In genomic region chr5:72861726-72862385, GRCm38 (mm10) we compare ENCODE assay signal across 26 mouse cellular contexts. TPM values are rescaled to one million over a fixed set of nuclear protein-coding genes. Genes with fewer than 3 reads are reported as not detected.
A peak's percentile ranks its signal among the peaks of the same experiment; 100 is the strongest.
DNase-seq lines count a peak whose midpoint lies in the region; ATAC-seq and TF ChIP-seq lines count a peak whose summit lies in the region.
"Had no signal": no experiment of that assay in that cellular context is flagged by ENCODE, and none has a peak within 500 bp of the region (broad histone marks: within the 10 kb centered on the region; RNA-seq: fewer than 3 reads in every experiment).

No protein-coding gene starts in this region.

- intact Hi-C loops in heart, postnatal 36 days (cut with DNase I): no loop called here
- intact Hi-C loops in left cerebral cortex, postnatal 36 days (cut with DNase I): no loop called here

- H3K9me3 ChIP-seq in heart, embryonic 10.5 days: no peaks in the 10 kb centered on the region
- H3K9me3 ChIP-seq: embryonic facial prominence, embryonic 15.5 days; heart, embryonic 15.5 days; intestine, embryonic 15.5 days; limb, embryonic 15.5 days; liver, embryonic 15.5 days; midbrain, embryonic 15.5 days; neural tube, embryonic 13.5 days had no signal

- peaks cover 6% of the 10 kb centered on the region for H3K27me3 ChIP-seq in heart, embryonic 10.5 days (ENCODE audit: insufficient read depth, poor library complexity, severe bottlenecking)
- no peaks in the 10 kb centered on the region for H3K27me3 ChIP-seq in spleen, adult 2 months (ENCODE audit: control insufficient read depth, insufficient read depth, low read length)
- H3K27me3 ChIP-seq: heart, embryonic 15.5 days; intestine, embryonic 15.5 days had no signal

- TF ChIP-seq POLR2A in spleen, adult 2 months (IDR thresholded peaks at IDR 0.05; ENCODE audit: low read depth, low read length): no peak

- peak; percentile 56 for DNase-seq in heart, embryonic 10.5 days (ENCODE audit: low spot score)
- DNase-seq in heart, postnatal 36 days: no peak
- no peak for DNase-seq in spleen, adult 2 months (ENCODE audit: low read depth in 1 of 2, low spot score in 2 of 2)
- DNase-seq in spleen, postnatal 36 days (ENCODE audit: low spot score in 2 of 2): no peak
- no peak for DNase-seq in right cerebral cortex, postnatal 25 days
- no peak for DNase-seq in left cerebral cortex, postnatal 36 days (ENCODE audit: low spot score in 2 of 2)
- DNase-seq in cerebellum, postnatal 4 days (ENCODE audit: low spot score in 2 of 2): no peak
- DNase-seq: adrenal gland, adult 2 months; cerebellum, adult 2 months; cerebellum, postnatal 25 days; gastrocnemius, postnatal 14 days; kidney, adult 8-10 months; kidney, postnatal 4 days; left cerebral cortex, postnatal 4 days had no signal

- peak; percentile 72 for ATAC-seq in megakaryocyte, adult 5-6 weeks (ENCODE audit: poor library complexity, severe bottlenecking)
- ATAC-seq: forebrain, embryonic 16.5 days; hindbrain, embryonic 16.5 days; intestine, embryonic 15.5 days; midbrain, embryonic 15.5 days had no signal

- no peak for TF ChIP-seq CTCF in spleen, adult 2 months (IDR thresholded peaks at IDR 0.05; ENCODE audit: extremely low read depth, insufficient read depth, insufficient read length, insufficient replicate concordance)

- no peak overlapping the region for H3K4me3 ChIP-seq in heart, embryonic 10.5 days
- H3K4me3 ChIP-seq in spleen, adult 2 months (ENCODE audit: extremely low read depth, insufficient read depth, insufficient read length): no peak overlapping the region
- H3K4me3 ChIP-seq: embryonic facial prominence, embryonic 15.5 days; heart, embryonic 15.5 days; hindbrain, embryonic 10.5 days; intestine, embryonic 15.5 days; left cerebral cortex, adult 2 months; limb, embryonic 15.5 days; liver, embryonic 15.5 days; midbrain, embryonic 15.5 days; neural tube, embryonic 13.5 days had no signal

- peaks cover 5% of the 10 kb centered on the region; the same call in 1 of the 2 replicates for H3K36me3 ChIP-seq in heart, embryonic 10.5 days
- peaks cover 3% of the 10 kb centered on the region for H3K36me3 ChIP-seq in spleen, adult 2 months (ENCODE audit: control insufficient read depth, insufficient read depth, low read length)
- H3K36me3 ChIP-seq: embryonic facial prominence, embryonic 15.5 days; hindbrain, embryonic 10.5 days; intestine, embryonic 15.5 days; limb, embryonic 15.5 days; liver, embryonic 15.5 days; midbrain, embryonic 15.5 days; neural tube, embryonic 13.5 days had no signal

- H3K27ac ChIP-seq in heart, embryonic 10.5 days: no peak overlapping the region
- H3K27ac ChIP-seq in spleen, adult 2 months (ENCODE audit: insufficient read depth, low read length): peak overlapping the region; percentile 49
- H3K27ac ChIP-seq: embryonic facial prominence, embryonic 15.5 days; heart, embryonic 15.5 days; hindbrain, embryonic 10.5 days; intestine, embryonic 15.5 days; left cerebral cortex, adult 2 months; limb, embryonic 15.5 days; liver, embryonic 15.5 days; midbrain, embryonic 15.5 days; neural tube, embryonic 13.5 days had no signal

- WGBS in heart, embryonic 10.5 days: 70% methylated on average over 7 of the region's 7 CpGs
- WGBS in spleen, adult 2 months: 21% methylated on average over 7 of the region's 7 CpGs

- peaks cover 4% of the 10 kb centered on the region; the same call in 1 of the 2 replicates for H3K4me1 ChIP-seq in heart, embryonic 10.5 days
- peaks cover 23% of the 10 kb centered on the region for H3K4me1 ChIP-seq in spleen, adult 2 months (ENCODE audit: control insufficient read depth, insufficient read depth, insufficient read length)
- H3K4me1 ChIP-seq: hindbrain, embryonic 10.5 days; midbrain, embryonic 15.5 days had no signal

RNA-seq across cellular contexts. Expression of gene Tec, which starts 6.4 kb away (rescaled TPM):
- 7.5 and 12.1 TPM in 2 replicates for polyA plus RNA-seq in heart, embryonic 10.5 days (2016; fragmentation: Nextera tagmentation; extraction: Ambion mirVana)
- total RNA-seq in heart, postnatal 36 days (2021): 10 to 100 TPM; 11.0 to 16.9 TPM
- 12.2 and 12.5 TPM in 2 replicates for polyA plus RNA-seq in spleen, adult 2 months (2012; rRNA removed)
- 33.4 and 38.9 TPM in 2 replicates for total RNA-seq in megakaryocyte, adult 5-6 weeks (2015)
- 56.6 and 64.5 TPM in 2 replicates for total RNA-seq in megakaryocyte, adult 5-6 weeks (2017)
- total RNA-seq in left cerebral cortex, postnatal 36 days (2021): 1 to 10 TPM; 4.2 to 4.8 TPM

RNA-seq across cellular contexts. Expression of gene Slain2, which starts 52.2 kb away (rescaled TPM):
- 18.1 and 21.0 TPM in 2 replicates for polyA plus RNA-seq in heart, embryonic 10.5 days (2016; fragmentation: Nextera tagmentation; extraction: Ambion mirVana)
- 100 to 1,000 TPM; 145 to 163 TPM for total RNA-seq in heart, postnatal 36 days (2021)
- 10.8 and 11.1 TPM in 2 replicates for polyA plus RNA-seq in spleen, adult 2 months (2012; rRNA removed)
- total RNA-seq in megakaryocyte, adult 5-6 weeks (2015): 61.0 and 75.2 TPM in 2 replicates
- total RNA-seq in megakaryocyte, adult 5-6 weeks (2017): 70.6 and 73.8 TPM in 2 replicates
- total RNA-seq in left cerebral cortex, postnatal 36 days (2021): 10 to 100 TPM; 22.6 to 26.0 TPM
